Comparison of ENCODE assay signal across 19 mouse cellular contexts in genomic region chr10:68490781-68491180, GRCm38 (mm10). TPM values are rescaled to one million over a fixed set of nuclear protein-coding genes. Genes with fewer than 3 reads are reported as not detected.
DNase-seq lines count a peak whose midpoint lies in the region; ATAC-seq and TF ChIP-seq lines count a peak whose summit lies in the region.
"Had no signal": no experiment of that assay in that cellular context is flagged by ENCODE, and none has a peak within 500 bp of the region (broad histone marks: within the 10 kb centered on the region; RNA-seq: fewer than 3 reads in every experiment).

No protein-coding gene starts in this region.

- no peak overlapping the region for H3K4me3 ChIP-seq in intestine, embryonic 14.5 days (ENCODE audit: low read depth, low read length)
- no peak overlapping the region for H3K4me3 ChIP-seq in intestine, postnatal 0 days (ENCODE audit: low read depth, low read length)
- H3K4me3 ChIP-seq in lung, embryonic 15.5 days, result no peak overlapping the region
- H3K4me3 ChIP-seq in embryonic facial prominence, embryonic 15.5 days (replicated peaks), result no peak overlapping the region
- H3K4me3 ChIP-seq: hindbrain, embryonic 12.5 days; layer of hippocampus, adult 2 months; left cerebral cortex, adult 2 months; limb, embryonic 12.5 days; midbrain, embryonic 15.5 days had no signal

- DNase-seq in intestine, embryonic 14.5 days (ENCODE audit: low spot score), result peak; percentile 50
- DNase-seq in lung, postnatal 36 days, result no peak
- DNase-seq in c-Kit-positive CD71-positive TER-119-positive erythroid progenitor cells, embryonic 14.5 days (ENCODE audit: low spot score), result no peak
- DNase-seq in urinary bladder, adult 18-20 months (ENCODE audit: low spot score in 2 of 2), result no peak
- DNase-seq: cerebellum, adult 11 months; gastrocnemius, postnatal 10 days; kidney, adult 11 months; thymus, adult 18-20 months had no signal

- no peaks in the 10 kb centered on the region for H3K27me3 ChIP-seq in intestine, embryonic 14.5 days (replicated peaks; ENCODE audit: control insufficient read depth, insufficient read depth, low read length)
- H3K27me3 ChIP-seq in intestine, postnatal 0 days (replicated peaks; ENCODE audit: control insufficient read depth, insufficient read depth, low read length), result no peaks in the 10 kb centered on the region
- H3K27me3 ChIP-seq in lung, embryonic 15.5 days, result no peaks in the 10 kb centered on the region
- no peaks in the 10 kb centered on the region for H3K27me3 ChIP-seq in embryonic facial prominence, embryonic 15.5 days
- H3K27me3 ChIP-seq: hindbrain, embryonic 12.5 days; limb, embryonic 12.5 days; midbrain, embryonic 15.5 days had no signal

- 0 out of 2 replicates have a peak overlapping the region, but pooled peaks have one; percentile 3 for H3K4me2 ChIP-seq in intestine, embryonic 14.5 days (ENCODE audit: low read length)
- no peak overlapping the region for H3K4me2 ChIP-seq in intestine, postnatal 0 days (replicated peaks; ENCODE audit: low read depth)
- H3K4me2 ChIP-seq in lung, embryonic 15.5 days, result no peak overlapping the region
- no peak overlapping the region for H3K4me2 ChIP-seq in embryonic facial prominence, embryonic 15.5 days (replicated peaks)
- H3K4me2 ChIP-seq: hindbrain, embryonic 12.5 days; limb, embryonic 12.5 days; midbrain, embryonic 15.5 days had no signal

- no peak for ATAC-seq in intestine, embryonic 14.5 days (replicated peaks; ENCODE audit: low FRiP score, low TSS enrichment, low read depth)
- no peak for ATAC-seq in intestine, postnatal 0 days
- ATAC-seq in lung, embryonic 15.5 days (ENCODE audit: borderline replicate concordance, extremely low read depth, low FRiP score, low TSS enrichment), result peak; percentile 39; the same call in 1 of the 2 replicates
- no peak for ATAC-seq in embryonic facial prominence, embryonic 15.5 days (ENCODE audit: insufficient number of reproducible peaks, low FRiP score, low TSS enrichment, low read depth)
- peak; percentile 34 for ATAC-seq in megakaryocyte progenitor cell, adult 5-6 weeks (replicated peaks; ENCODE audit: poor library complexity)
- ATAC-seq: midbrain, embryonic 15.5 days had no signal

- H3K4me1 ChIP-seq in intestine, embryonic 14.5 days (replicated peaks; ENCODE audit: control insufficient read depth, insufficient read depth, low read length), result peaks cover 5% of the 10 kb centered on the region; the same call in 1 of the 2 replicates
- no peaks in the 10 kb centered on the region for H3K4me1 ChIP-seq in intestine, postnatal 0 days (replicated peaks; ENCODE audit: control insufficient read depth, insufficient read depth, low read length)
- 0 out of 2 replicates have a peak, but pooled peaks cover 9% of the 10 kb centered on the region for H3K4me1 ChIP-seq in lung, embryonic 15.5 days
- H3K4me1 ChIP-seq in embryonic facial prominence, embryonic 15.5 days, result peaks cover 13% of the 10 kb centered on the region
- H3K4me1 ChIP-seq: hindbrain, embryonic 12.5 days; midbrain, embryonic 15.5 days had no signal

- peak overlapping the region; percentile 55; the same call in 1 of the 2 replicates for H3K27ac ChIP-seq in intestine, embryonic 14.5 days (ENCODE audit: low read depth)
- H3K27ac ChIP-seq in intestine, postnatal 0 days (ENCODE audit: low read depth, low read length), result no peak overlapping the region
- H3K27ac ChIP-seq in lung, embryonic 15.5 days, result peak overlapping the region; percentile 81
- H3K27ac ChIP-seq in embryonic facial prominence, embryonic 15.5 days (replicated peaks), result peak overlapping the region; percentile 65
- H3K27ac ChIP-seq: hindbrain, embryonic 12.5 days; layer of hippocampus, adult 2 months; left cerebral cortex, adult 2 months; limb, embryonic 12.5 days; midbrain, embryonic 15.5 days had no signal

- no peaks in the 10 kb centered on the region for H3K9me3 ChIP-seq in intestine, embryonic 14.5 days (ENCODE audit: control insufficient read depth, low read length)
- H3K9me3 ChIP-seq in intestine, postnatal 0 days (ENCODE audit: control insufficient read depth), result no peaks in the 10 kb centered on the region
- no peaks in the 10 kb centered on the region for H3K9me3 ChIP-seq in lung, embryonic 15.5 days
- H3K9me3 ChIP-seq in embryonic facial prominence, embryonic 15.5 days (replicated peaks), result no peaks in the 10 kb centered on the region
- H3K9me3 ChIP-seq: hindbrain, embryonic 12.5 days; limb, embryonic 12.5 days; midbrain, embryonic 15.5 days had no signal

- no peak overlapping the region for H3K9ac ChIP-seq in intestine, embryonic 14.5 days (ENCODE audit: low read length)
- H3K9ac ChIP-seq in intestine, postnatal 0 days (ENCODE audit: low read depth, low read length), result no peak overlapping the region
- no peak overlapping the region for H3K9ac ChIP-seq in lung, embryonic 15.5 days
- H3K9ac ChIP-seq in embryonic facial prominence, embryonic 15.5 days, result no peak overlapping the region
- H3K9ac ChIP-seq: hindbrain, embryonic 12.5 days; limb, embryonic 12.5 days; midbrain, embryonic 15.5 days had no signal

- H3K36me3 ChIP-seq in intestine, embryonic 14.5 days (ENCODE audit: control insufficient read depth, insufficient read depth, low read length), result no peaks in the 10 kb centered on the region
- H3K36me3 ChIP-seq in intestine, postnatal 0 days (ENCODE audit: control insufficient read depth, insufficient read depth), result no peaks in the 10 kb centered on the region
- H3K36me3 ChIP-seq in lung, embryonic 15.5 days, result no peaks in the 10 kb centered on the region
- H3K36me3 ChIP-seq in embryonic facial prominence, embryonic 15.5 days, result no peaks in the 10 kb centered on the region
- H3K36me3 ChIP-seq: hindbrain, embryonic 12.5 days; limb, embryonic 12.5 days; midbrain, embryonic 15.5 days had no signal

- TF ChIP-seq CTCF in intestine, postnatal 0 days (IDR thresholded peaks at IDR 0.05; ENCODE audit: low read depth), result no peak

- WGBS in intestine, embryonic 14.5 days, result 45% methylated on average over 6 of the region's 6 CpGs
- WGBS in intestine, postnatal 0 days, result 59% methylated on average over 6 of the region's 6 CpGs
- 46% methylated on average over 6 of the region's 6 CpGs for WGBS in lung, embryonic 15.5 days
- 23% methylated on average over 6 of the region's 6 CpGs for WGBS in embryonic facial prominence, embryonic 15.5 days

RNA-seq across cellular contexts. Expression of gene Cabcoco1, which starts 50.9 kb away (rescaled TPM):
- 4.5 and 7.2 TPM in 2 replicates for polyA plus RNA-seq in intestine, embryonic 14.5 days (2014; fragmentation: Nextera tagmentation; extraction: Ambion mirVana)
- 3.7 and 4.0 TPM in 2 replicates for polyA plus RNA-seq in intestine, postnatal 0 days (2015; fragmentation: Nextera tagmentation; extraction: Ambion mirVana)
- polyA plus RNA-seq in lung, embryonic 15.5 days (2015; fragmentation: Nextera tagmentation; extraction: Ambion mirVana), result 5.5 and 6.0 TPM in 2 replicates
- 6.3 and 11.2 TPM in 2 replicates for polyA plus RNA-seq in embryonic facial prominence, embryonic 15.5 days (2015; fragmentation: Nextera tagmentation; extraction: Ambion mirVana)
- 6.7 and 9.3 TPM in 2 replicates for total RNA-seq in megakaryocyte progenitor cell, adult 5-6 weeks (2015)
- 2.6 and 3.2 TPM in 2 replicates for total RNA-seq in megakaryocyte progenitor cell, adult 5-6 weeks (2017)
- total RNA-seq: megakaryocyte, adult 5-6 weeks had no signal
- polyA plus RNA-seq: C2C12 had no signal

Comparison
In these comparisons a context has a peak if more than half of its experiments do, and no peak if none do; other contexts are left out.
1. ATAC-seq: peak in lung, embryonic 15.5 days (single experiment) and megakaryocyte progenitor cell, adult 5-6 weeks (single experiment); none in intestine, embryonic 14.5 days (single experiment), intestine, postnatal 0 days (single experiment) and embryonic facial prominence, embryonic 15.5 days (single experiment).